Mouse (Mus musculus): ENCODE measurements at regions not wholly inside any gene's neighbourhood (a gene's known extent, or its start where the extent isn't known, plus 50 kb on each side); places are given as distances from the start of the nearest gene placed in this dataset.

- no peak for ATAC-seq (ENCODE audit: low FRiP score)
- Histone ChIP-seq H3K27ac (no peak overlapping the region), H3K9me3 (no peaks in the 10 kb centered on the region), H3K36me3 (no peaks in the 10 kb centered on the region), H3K4me1 (replicated peaks) (no peaks in the 10 kb centered on the region), H3K9ac (no peak overlapping the region), H3K27me3 (no peaks in the 10 kb centered on the region), H3K4me2 (no peak overlapping the region), H3K4me3 (no peak overlapping the region)
- WGBS, result 91% methylated on average over 2 of the region's 2 CpGs
Observed at GRCm38 (mm10) chr15:61410789-61411188, 488.0 kb upstream of the A1bg start.

GRCm38 (mm10) chr15:61408621-61409020 lies 485.8 kb upstream of the A1bg start:
- no peaks in the 10 kb centered on the region for H3K27me3 ChIP-seq
- WGBS, result 100% methylated on average over 1 of the region's 1 CpGs

GRCm38 (mm10) chr15:61400720-61401119 lies 477.9 kb upstream of the A1bg start:
- H3K9ac ChIP-seq, result no peak overlapping the region
- H3K27ac ChIP-seq, result no peak overlapping the region
- H3K9me3 ChIP-seq, result no peaks in the 10 kb centered on the region
- no peaks in the 10 kb centered on the region for H3K27me3 ChIP-seq
- H3K4me3 ChIP-seq, result no peak overlapping the region
- no peaks in the 10 kb centered on the region for H3K36me3 ChIP-seq
- 0 out of 2 replicates have a peak, but pooled peaks cover under 1% of the 10 kb centered on the region for H3K4me1 ChIP-seq (replicated peaks)
- H3K4me2 ChIP-seq, result no peak overlapping the region
- no peak for ATAC-seq (ENCODE audit: low FRiP score)

More at GRCm38 (mm10) chr15:61408621-61409020, 485.8 kb upstream of the A1bg start:
- Histone ChIP-seq H3K27ac (no peak overlapping the region), H3K4me2 (no peak overlapping the region), H3K4me3 (no peak overlapping the region), H3K9me3 (no peaks in the 10 kb centered on the region), H3K4me1 (replicated peaks) (no peaks in the 10 kb centered on the region), H3K36me3 (no peaks in the 10 kb centered on the region), H3K9ac (no peak overlapping the region)
- ATAC-seq (ENCODE audit: low FRiP score), result no peak

- Histone ChIP-seq H3K27ac (no peak overlapping the region), H3K4me3 (no peak overlapping the region), H3K27me3 (no peaks in the 10 kb centered on the region), H3K9me3 (no peaks in the 10 kb centered on the region), H3K36me3 (no peaks in the 10 kb centered on the region), H3K9ac (no peak overlapping the region), H3K4me2 (no peak overlapping the region), H3K4me1 (replicated peaks) (peaks cover 8% of the 10 kb centered on the region)
- WGBS, result 88% methylated on average over 2 of the region's 2 CpGs
- ATAC-seq (ENCODE audit: low FRiP score), result no peak
Observed at GRCm38 (mm10) chr15:61399971-61400370, 477.2 kb upstream of the A1bg start.

GRCm38 (mm10) chr15:61398829-61399228 lies 476.0 kb upstream of the A1bg start:
- no peak overlapping the region for H3K27ac ChIP-seq
- WGBS, result 77% methylated on average over 3 of the region's 3 CpGs
- ATAC-seq (ENCODE audit: low FRiP score), result no peak

GRCm38 (mm10) chr15:61397061-61397460 lies 474.2 kb upstream of the A1bg start:
- Histone ChIP-seq H3K9me3 (no peaks in the 10 kb centered on the region), H3K4me2 (no peak overlapping the region), H3K27ac (no peak overlapping the region), H3K4me1 (replicated peaks) (peaks cover 12% of the 10 kb centered on the region), H3K4me3 (no peak overlapping the region), H3K9ac (no peak overlapping the region), H3K27me3 (no peaks in the 10 kb centered on the region), H3K36me3 (no peaks in the 10 kb centered on the region)
- WGBS, result 88% methylated on average over 3 of the region's 3 CpGs
- ATAC-seq (ENCODE audit: low FRiP score), result no peak

More at GRCm38 (mm10) chr15:61398829-61399228, 476.0 kb upstream of the A1bg start:
- H3K9me3 ChIP-seq, result no peaks in the 10 kb centered on the region
- H3K4me3 ChIP-seq, result no peak overlapping the region
- H3K36me3 ChIP-seq, result no peaks in the 10 kb centered on the region
- no peak overlapping the region for H3K9ac ChIP-seq
- no peaks in the 10 kb centered on the region for H3K27me3 ChIP-seq
- no peak overlapping the region for H3K4me2 ChIP-seq
- H3K4me1 ChIP-seq (replicated peaks), result peaks cover 12% of the 10 kb centered on the region

- WGBS, result 9% methylated on average over 8 of the region's 8 CpGs
- H3K9me3 ChIP-seq, result no peaks in the 10 kb centered on the region
- no peak overlapping the region for H3K4me3 ChIP-seq
- no peaks in the 10 kb centered on the region for H3K36me3 ChIP-seq
- no peaks in the 10 kb centered on the region for H3K27me3 ChIP-seq
- peaks cover 12% of the 10 kb centered on the region for H3K4me1 ChIP-seq (replicated peaks)
- H3K4me2 ChIP-seq, result no peak overlapping the region
- H3K27ac ChIP-seq, result no peak overlapping the region
- ATAC-seq (ENCODE audit: low FRiP score), result peak; percentile 59; the same call in 1 of the 2 replicates
- no peak overlapping the region for H3K9ac ChIP-seq
Observed at GRCm38 (mm10) chr15:61395296-61395826, 472.5 kb upstream of the A1bg start.

- 74% methylated on average over 3 of the region's 3 CpGs for WGBS
- no peaks in the 10 kb centered on the region for H3K4me1 ChIP-seq (replicated peaks)
- no peak for ATAC-seq (ENCODE audit: low FRiP score)
Observed at GRCm38 (mm10) chr15:61380666-61381065, 457.9 kb upstream of the A1bg start.

GRCm38 (mm10) chr15:61366276-61366675 lies 443.5 kb upstream of the A1bg start:
- Histone ChIP-seq H3K27ac (no peak overlapping the region; the same call in 1 of the 2 replicates), H3K4me2 (no peak overlapping the region), H3K27me3 (no peaks in the 10 kb centered on the region), H3K4me3 (no peak overlapping the region), H3K9me3 (no peaks in the 10 kb centered on the region), H3K36me3 (no peaks in the 10 kb centered on the region), H3K9ac (no peak overlapping the region), H3K4me1 (replicated peaks) (no peaks in the 10 kb centered on the region)
- ATAC-seq (ENCODE audit: low FRiP score), result no peak
- 83% methylated on average over 3 of the region's 3 CpGs for WGBS

More at GRCm38 (mm10) chr15:61380666-61381065, 457.9 kb upstream of the A1bg start:
- H3K9ac ChIP-seq, result no peak overlapping the region
- H3K4me3 ChIP-seq, result no peak overlapping the region
- no peaks in the 10 kb centered on the region for H3K36me3 ChIP-seq
- no peaks in the 10 kb centered on the region for H3K9me3 ChIP-seq
- no peaks in the 10 kb centered on the region for H3K27me3 ChIP-seq
- no peak overlapping the region for H3K27ac ChIP-seq
- H3K4me2 ChIP-seq, result no peak overlapping the region

- no peak overlapping the region for H3K4me3 ChIP-seq
- H3K27ac ChIP-seq, result no peak overlapping the region
- no peaks in the 10 kb centered on the region for H3K4me1 ChIP-seq (replicated peaks)
- 67% methylated on average over 5 of the region's 5 CpGs for WGBS
- H3K9ac ChIP-seq, result no peak overlapping the region
- no peak for ATAC-seq (ENCODE audit: low FRiP score)
- H3K4me2 ChIP-seq, result no peak overlapping the region
- H3K9me3 ChIP-seq, result no peaks in the 10 kb centered on the region
- H3K27me3 ChIP-seq, result no peaks in the 10 kb centered on the region
- H3K36me3 ChIP-seq, result no peaks in the 10 kb centered on the region
Observed at GRCm38 (mm10) chr15:61365511-61365910, 442.7 kb upstream of the A1bg start.

- Histone ChIP-seq H3K36me3 (no peaks in the 10 kb centered on the region), H3K27ac (no peak overlapping the region), H3K4me1 (replicated peaks) (no peaks in the 10 kb centered on the region), H3K27me3 (no peaks in the 10 kb centered on the region), H3K9ac (no peak overlapping the region), H3K9me3 (no peaks in the 10 kb centered on the region), H3K4me2 (no peak overlapping the region), H3K4me3 (no peak overlapping the region)
- WGBS, result 84% methylated on average over 2 of the region's 2 CpGs
- ATAC-seq (ENCODE audit: low FRiP score), result no peak
Observed at GRCm38 (mm10) chr15:61364461-61364860, 441.6 kb upstream of the A1bg start.

- no peaks in the 10 kb centered on the region for H3K9me3 ChIP-seq
- H3K4me1 ChIP-seq (replicated peaks), result no peaks in the 10 kb centered on the region
- H3K36me3 ChIP-seq, result no peaks in the 10 kb centered on the region
- H3K9ac ChIP-seq, result no peak overlapping the region
- no peak overlapping the region for H3K4me3 ChIP-seq
- no peak overlapping the region for H3K4me2 ChIP-seq
- H3K27me3 ChIP-seq, result no peaks in the 10 kb centered on the region
- 86% methylated on average over 3 of the region's 3 CpGs for WGBS
- no peak for ATAC-seq (ENCODE audit: low FRiP score)
- H3K27ac ChIP-seq, result no peak overlapping the region
Observed at GRCm38 (mm10) chr15:61361254-61361653, 438.4 kb upstream of the A1bg start.

- no peaks in the 10 kb centered on the region for H3K4me1 ChIP-seq (replicated peaks)
- no peaks in the 10 kb centered on the region for H3K9me3 ChIP-seq
- no peaks in the 10 kb centered on the region for H3K27me3 ChIP-seq
- H3K4me3 ChIP-seq, result no peak overlapping the region
- no peak for ATAC-seq (ENCODE audit: low FRiP score)
- H3K4me2 ChIP-seq, result no peak overlapping the region
- no peak overlapping the region for H3K9ac ChIP-seq
- no peaks in the 10 kb centered on the region for H3K36me3 ChIP-seq
- no peak overlapping the region for H3K27ac ChIP-seq
Observed at GRCm38 (mm10) chr15:61355344-61355743, 432.5 kb upstream of the A1bg start.

All from hindbrain, embryonic 13.5 days (tissue).